Mouse (Mus musculus): ENCODE measurements around the gene Ski. TPM values are rescaled to one million over a fixed set of nuclear protein-coding genes. Genes with fewer than 3 reads are reported as not detected.
"Not testable (repeated sequence)": the region's sequence is repeated elsewhere in the genome, so short reads cannot be mapped to it uniquely, and the experiment has no call there.

Ski gene
- polyA plus RNA-seq, 1 experiment from 2014 or later = 15.1 TPM

GRCm38 (mm10) chr4:155249648-155250351, 27.4 kb upstream of the Ski start, which contains the start of gene Faap20:
Faap20 (plus strand) TSS chr4:155249802.
- Histone ChIP-seq H3K9ac (peak within 1 kb of the TSS; percentile 92), H3K4me1 (replicated peaks; ENCODE audit: control insufficient read depth, insufficient read depth, low read length) (peaks cover 20% of the 10 kb centered on the region), H3K4me2 (replicated peaks) (peak within 1 kb of the TSS; percentile 96), H3K27me3 (ENCODE audit: control insufficient read depth, insufficient read depth, low read length) (no peaks in the 10 kb centered on the region), H3K9me3 (ENCODE audit: control insufficient read depth, low read length) (no peaks in the 10 kb centered on the region), H3K36me3 (replicated peaks; ENCODE audit: control insufficient read depth, insufficient read depth) (no peaks in the 10 kb centered on the region; the same call in 1 of the 2 replicates), H3K27ac (peak within 1 kb of the TSS; percentile 95), H3K4me3 (replicated peaks; ENCODE audit: low read length) (peak within 1 kb of the TSS; percentile 65)
- DNase-seq (ENCODE audit: low spot score) = peak; percentile 83
- peak; percentile 91 for ATAC-seq (ENCODE audit: low FRiP score)
- WGBS = 0% methylated on average over 37 of the region's 58 CpGs

DNA sequence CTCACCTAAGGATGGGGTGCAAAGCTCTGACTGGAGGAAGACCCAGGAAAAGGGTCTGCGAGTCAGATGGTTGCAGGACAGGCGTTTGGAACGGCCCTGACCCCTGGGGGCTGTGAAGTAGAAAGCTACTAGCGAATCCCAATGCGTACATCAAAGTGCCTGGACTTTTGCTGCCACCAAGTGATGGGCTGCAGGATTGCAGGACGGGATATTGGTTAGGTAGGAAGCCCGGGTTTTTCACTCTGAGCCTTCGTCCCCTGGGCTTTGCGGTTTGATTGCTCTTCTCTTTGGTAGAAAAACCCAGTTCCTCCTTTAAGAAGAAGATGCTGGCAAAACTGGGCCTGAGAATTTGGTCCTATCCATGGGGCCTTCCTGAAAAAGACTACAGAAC, 26.9 kb upstream of the Ski start:
- Histone ChIP-seq H3K4me3 (replicated peaks; ENCODE audit: low read length) (peak overlapping the region; percentile 65), H3K9ac (peak overlapping the region; percentile 92), H3K27ac (peak overlapping the region; percentile 95), H3K4me1 (replicated peaks; ENCODE audit: control insufficient read depth, insufficient read depth, low read length) (peaks cover 20% of the 10 kb centered on the region), H3K9me3 (ENCODE audit: control insufficient read depth, low read length) (no peaks in the 10 kb centered on the region), H3K27me3 (ENCODE audit: control insufficient read depth, insufficient read depth, low read length) (no peaks in the 10 kb centered on the region), H3K36me3 (replicated peaks; ENCODE audit: control insufficient read depth, insufficient read depth) (no peaks in the 10 kb centered on the region; the same call in 1 of the 2 replicates), H3K4me2 (replicated peaks) (peak overlapping the region; percentile 96)
- ATAC-seq (ENCODE audit: low FRiP score) (peak; percentile 64), DNase-seq (ENCODE audit: low spot score) (peak; percentile 98)
- 0% methylated on average over 9 of the region's 9 CpGs for WGBS

- DNase-seq (ENCODE audit: low spot score); ATAC-seq (ENCODE audit: low FRiP score); H3K4me3 ChIP-seq (replicated peaks; ENCODE audit: low read length); H3K27me3 ChIP-seq (ENCODE audit: control insufficient read depth, insufficient read depth, low read length); H3K36me3 ChIP-seq (replicated peaks; ENCODE audit: control insufficient read depth, insufficient read depth); H3K9me3 ChIP-seq (ENCODE audit: control insufficient read depth, low read length); H3K27ac ChIP-seq; H3K9ac ChIP-seq; H3K4me2 ChIP-seq (replicated peaks): not testable (repeated sequence)
- WGBS = 94% methylated on average over 3 of the region's 3 CpGs
- H3K4me1 ChIP-seq (replicated peaks; ENCODE audit: control insufficient read depth, insufficient read depth, low read length) = peaks cover 20% of the 10 kb centered on the region
These were observed 25.7 kb upstream of the Ski start for GRCm38 (mm10) chr4:155248054-155248453.

GRCm38 (mm10) chr4:155246691-155247105, 24.3 kb upstream of the Ski start:
- 68% methylated on average over 12 of the region's 12 CpGs for WGBS

GRCm38 (mm10) chr4:155245770-155246492, 23.5 kb upstream of the Ski start:
- Histone ChIP-seq H3K4me1 (replicated peaks; ENCODE audit: control insufficient read depth, insufficient read depth, low read length) (peaks cover 6% of the 10 kb centered on the region), H3K9ac (no peak overlapping the region), H3K27ac (no peak overlapping the region), H3K36me3 (replicated peaks; ENCODE audit: control insufficient read depth, insufficient read depth) (no peaks in the 10 kb centered on the region), H3K27me3 (ENCODE audit: control insufficient read depth, insufficient read depth, low read length) (no peaks in the 10 kb centered on the region), H3K4me2 (replicated peaks) (no peak overlapping the region), H3K4me3 (replicated peaks; ENCODE audit: low read length) (no peak overlapping the region), H3K9me3 (ENCODE audit: control insufficient read depth, low read length) (no peaks in the 10 kb centered on the region)
- ATAC-seq (ENCODE audit: low FRiP score) (no peak), DNase-seq (ENCODE audit: low spot score) (no peak)
- 72% methylated on average over 6 of the region's 6 CpGs for WGBS

More at GRCm38 (mm10) chr4:155246691-155247105, 24.3 kb upstream of the Ski start:
- no peak overlapping the region; the same call in 1 of the 2 replicates for H3K27ac ChIP-seq
- no peaks in the 10 kb centered on the region for H3K27me3 ChIP-seq (ENCODE audit: control insufficient read depth, insufficient read depth, low read length)
- no peak overlapping the region for H3K4me3 ChIP-seq (replicated peaks; ENCODE audit: low read length)
- no peak overlapping the region for H3K4me2 ChIP-seq (replicated peaks)
- ATAC-seq (ENCODE audit: low FRiP score) (0 out of 2 replicates have a peak, but pooled peaks have one; percentile 19), DNase-seq (ENCODE audit: low spot score) (no peak)
- H3K9ac ChIP-seq = no peak overlapping the region; the same call in 1 of the 2 replicates
- peaks cover 13% of the 10 kb centered on the region for H3K4me1 ChIP-seq (replicated peaks; ENCODE audit: control insufficient read depth, insufficient read depth, low read length)
- H3K9me3 ChIP-seq (ENCODE audit: control insufficient read depth, low read length) = no peaks in the 10 kb centered on the region
- H3K36me3 ChIP-seq (replicated peaks; ENCODE audit: control insufficient read depth, insufficient read depth) = no peaks in the 10 kb centered on the region

DNA sequence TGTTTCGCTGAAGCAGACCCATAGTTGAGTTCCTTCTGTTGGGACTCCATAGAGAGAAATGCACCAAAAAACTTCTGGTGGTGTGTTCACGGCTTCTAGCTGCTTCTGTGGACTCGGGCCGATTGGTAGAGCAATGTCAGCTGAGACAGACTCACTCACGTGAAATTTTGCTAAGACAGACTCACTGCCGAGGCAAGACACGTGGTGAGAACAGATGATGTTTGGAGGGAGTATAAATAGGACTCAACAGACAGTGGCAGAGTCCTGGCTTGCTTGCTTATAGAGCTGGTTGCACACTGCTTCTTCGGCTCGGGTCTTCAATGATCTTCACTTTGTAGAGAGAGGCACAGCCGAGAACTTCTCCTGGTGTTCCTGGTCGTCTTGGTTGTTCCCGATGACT, 20.8 kb upstream of the Ski start:
- Histone ChIP-seq H3K4me2 (replicated peaks) (no peak overlapping the region), H3K27ac (no peak overlapping the region), H3K9me3 (ENCODE audit: control insufficient read depth, low read length) (no peaks in the 10 kb centered on the region), H3K4me1 (replicated peaks; ENCODE audit: control insufficient read depth, insufficient read depth, low read length) (no peaks in the 10 kb centered on the region), H3K36me3 (replicated peaks; ENCODE audit: control insufficient read depth, insufficient read depth) (no peaks in the 10 kb centered on the region), H3K9ac (no peak overlapping the region), H3K27me3 (ENCODE audit: control insufficient read depth, insufficient read depth, low read length) (no peaks in the 10 kb centered on the region), H3K4me3 (replicated peaks; ENCODE audit: low read length) (no peak overlapping the region)
- 87% methylated on average over 12 of the region's 12 CpGs for WGBS
- no peak for DNase-seq (ENCODE audit: low spot score)
- no peak for ATAC-seq (ENCODE audit: low FRiP score)

DNA sequence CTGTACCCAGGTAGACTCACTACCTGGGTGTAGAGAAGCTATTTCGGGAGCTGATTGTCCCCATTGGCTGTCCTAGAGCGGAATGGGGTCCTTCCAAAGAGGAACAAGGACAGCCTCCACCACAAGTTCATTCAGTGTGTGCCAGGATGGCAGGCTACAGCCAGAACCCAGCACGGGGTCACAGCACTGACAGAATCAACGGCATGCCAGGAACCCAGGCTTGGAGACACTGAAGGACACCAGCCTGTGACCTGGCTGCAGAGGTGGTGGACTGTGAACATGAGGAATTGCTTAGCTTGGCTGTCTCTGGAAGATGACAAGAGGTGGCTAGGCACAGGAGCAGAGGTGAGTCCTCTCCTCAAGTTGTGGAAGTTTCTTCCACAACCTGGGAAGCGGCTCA, 19.9 kb upstream of the Ski start:
- H3K4me1 ChIP-seq (replicated peaks; ENCODE audit: control insufficient read depth, insufficient read depth, low read length) = no peaks in the 10 kb centered on the region
- H3K4me2 ChIP-seq (replicated peaks) = no peak overlapping the region
- no peaks in the 10 kb centered on the region for H3K27me3 ChIP-seq (ENCODE audit: control insufficient read depth, insufficient read depth, low read length)
- DNase-seq (ENCODE audit: low spot score) (no peak), ATAC-seq (ENCODE audit: low FRiP score) (no peak)
- no peak overlapping the region for H3K27ac ChIP-seq
- no peak overlapping the region for H3K9ac ChIP-seq
- H3K36me3 ChIP-seq (replicated peaks; ENCODE audit: control insufficient read depth, insufficient read depth) = no peaks in the 10 kb centered on the region
- 92% methylated on average over 5 of the region's 5 CpGs for WGBS
- no peak overlapping the region for H3K4me3 ChIP-seq (replicated peaks; ENCODE audit: low read length)
- H3K9me3 ChIP-seq (ENCODE audit: control insufficient read depth, low read length) = no peaks in the 10 kb centered on the region

- Histone ChIP-seq H3K4me1 (replicated peaks; ENCODE audit: control insufficient read depth, insufficient read depth, low read length) (0 out of 2 replicates have a peak, but pooled peaks cover 1% of the 10 kb centered on the region), H3K4me3 (replicated peaks; ENCODE audit: low read length) (no peak overlapping the region), H3K9ac (no peak overlapping the region), H3K36me3 (replicated peaks; ENCODE audit: control insufficient read depth, insufficient read depth) (no peaks in the 10 kb centered on the region), H3K27me3 (ENCODE audit: control insufficient read depth, insufficient read depth, low read length) (no peaks in the 10 kb centered on the region), H3K4me2 (replicated peaks) (no peak overlapping the region), H3K27ac (no peak overlapping the region), H3K9me3 (ENCODE audit: control insufficient read depth, low read length) (no peaks in the 10 kb centered on the region)
- WGBS = 83% methylated on average over 9 of the region's 9 CpGs
- ATAC-seq (ENCODE audit: low FRiP score) (no peak), DNase-seq (ENCODE audit: low spot score) (no peak)
These were observed 19.4 kb upstream of the Ski start for GRCm38 (mm10) chr4:155241789-155242188.

DNA sequence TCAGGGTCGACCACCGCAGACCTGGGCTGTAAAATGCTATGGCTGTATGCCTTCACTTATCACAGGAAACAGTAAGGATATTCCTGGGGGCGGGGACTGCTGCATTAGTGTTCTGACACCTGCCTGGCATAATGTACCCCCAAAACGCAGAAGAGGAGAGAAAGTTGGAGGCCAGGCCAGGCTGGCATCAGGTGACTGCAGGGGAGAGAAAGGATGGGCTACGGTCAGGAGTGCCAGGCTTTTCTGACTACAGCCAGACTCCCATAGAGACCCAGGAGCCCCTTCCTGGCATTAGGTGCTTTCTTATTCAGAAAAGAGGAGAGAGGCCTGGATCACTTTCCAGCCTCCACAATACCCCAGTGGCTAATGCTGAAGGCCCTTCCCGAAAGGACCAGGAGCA, 17.1 kb upstream of the Ski start:
- WGBS = 63% methylated on average over 6 of the region's 6 CpGs
- ATAC-seq (ENCODE audit: low FRiP score) (no peak), DNase-seq (ENCODE audit: low spot score) (no peak)
- Histone ChIP-seq H3K36me3 (replicated peaks; ENCODE audit: control insufficient read depth, insufficient read depth) (no peaks in the 10 kb centered on the region), H3K4me3 (replicated peaks; ENCODE audit: low read length) (no peak overlapping the region), H3K27ac (no peak overlapping the region), H3K4me1 (replicated peaks; ENCODE audit: control insufficient read depth, insufficient read depth, low read length) (peaks cover 24% of the 10 kb centered on the region), H3K9me3 (ENCODE audit: control insufficient read depth, low read length) (no peaks in the 10 kb centered on the region), H3K9ac (no peak overlapping the region), H3K4me2 (replicated peaks) (no peak overlapping the region), H3K27me3 (ENCODE audit: control insufficient read depth, insufficient read depth, low read length) (no peaks in the 10 kb centered on the region)

All from hindbrain, embryonic 14.5 days (tissue).